Mouse (Mus musculus) frontal cortex, adult 2 months (tissue): ENCODE measurements around the gene Elmo2. TPM values are rescaled to one million over a fixed set of nuclear protein-coding genes. Genes with fewer than 3 reads are reported as not detected.

Source experiments
- DNase-seq, 2 experiments: peaks; one replicate each; pipeline ENCODE4 v3.0.0; 2022; ENCODE audit warnings: low spot score in 1 of 2; ENCODE audit errors: extremely low spot score in 1 of 2
- polyA plus RNA-seq: library from polyadenylated mRNA; depleted of rRNA; stranded (reverse); fragments of >200 nt; gene quantifications from 2 replicates; pipeline ENCODE4 v1.2.3, GENCODE M21; 2012; rRNA removed

The Elmo2 gene
- polyA plus RNA-seq, result 185 TPM in 2 replicates

- DNase-seq, result peak; percentile 98 to 99
Measured at GRCm38 (mm10) chr2:165326304-165327190, at the start of gene Elmo2. Elmo2 (minus strand) TSS chr2:165326479.

DNA sequence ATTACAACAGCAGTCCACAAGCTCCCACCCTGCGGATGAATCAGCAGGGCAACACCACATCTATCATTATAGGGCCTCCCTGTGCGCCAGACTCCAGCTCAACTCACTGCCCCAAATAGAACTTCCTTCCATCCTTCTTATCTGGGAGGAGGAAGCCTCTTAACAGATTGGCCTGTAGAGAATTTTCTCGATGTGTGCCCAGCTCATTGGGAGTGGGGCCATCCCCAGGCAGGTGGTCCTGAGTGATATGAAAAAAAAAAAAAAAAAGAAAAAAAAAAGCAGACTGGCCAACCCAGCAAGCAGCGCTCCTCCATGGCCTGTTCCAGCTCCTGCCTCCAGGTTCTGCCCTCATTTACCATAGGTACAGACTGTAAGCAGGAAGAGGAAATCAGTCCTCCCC lies 49.7 kb upstream of the Elmo2 start:
- DNase-seq, result no peak

DNA sequence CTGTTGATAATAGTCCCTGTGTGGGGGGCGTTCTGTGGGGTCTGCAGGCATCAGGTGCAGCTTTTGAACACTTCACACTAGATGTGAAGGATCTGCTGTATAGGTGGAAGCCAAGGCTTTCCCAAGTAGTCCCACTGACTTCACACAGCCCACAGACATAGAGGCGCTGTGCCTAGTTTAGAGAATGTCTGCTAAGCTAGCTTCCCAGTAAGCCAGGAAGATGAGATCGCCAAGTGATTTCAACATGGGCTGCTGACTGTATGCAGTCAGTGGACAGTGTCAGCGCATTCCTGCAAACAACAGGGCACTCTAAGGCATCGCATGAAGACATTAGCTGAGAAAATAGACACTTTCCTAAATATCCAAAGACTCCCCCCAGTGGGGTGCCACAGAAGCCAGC lies 49.2 kb upstream of the Elmo2 start:
- no peak for DNase-seq

- DNase-seq, result peak in 1 of 2 experiments; percentile 62
Measured at GRCm38 (mm10) chr2:165371066-165371465, 44.8 kb upstream of the Elmo2 start.

- no peak for DNase-seq
Measured at GRCm38 (mm10) chr2:165370348-165370747, 44.1 kb upstream of the Elmo2 start.

DNA sequence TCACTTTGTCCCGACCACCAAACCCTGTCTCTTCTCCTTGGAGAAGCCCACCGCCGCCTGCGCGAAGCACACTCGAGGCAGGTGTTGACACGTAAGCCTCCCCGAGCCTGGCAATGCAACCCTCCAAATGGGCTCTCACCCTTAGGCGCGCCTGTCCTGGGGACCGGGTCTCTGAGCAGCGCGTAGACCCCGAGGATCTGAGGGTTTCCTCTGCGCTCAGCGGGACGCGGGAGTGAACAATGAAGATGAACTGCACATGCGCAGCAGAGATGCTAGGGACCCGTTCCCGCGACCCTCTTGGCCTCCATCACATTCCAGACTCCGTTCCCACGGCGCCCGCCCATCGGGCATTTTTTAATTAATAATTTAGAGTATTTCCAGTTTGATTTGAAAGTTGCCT lies 42.2 kb upstream of the Elmo2 start, which contains the start of gene Zfp663:
Gene Zfp663, minus strand, starts transcription at position 234 of the 400 bp plus-strand sequence.
- no peak for DNase-seq

GRCm38 (mm10) chr2:165367868-165368439 lies 41.7 kb upstream of the Elmo2 start:
- DNase-seq, result no peak

DNA sequence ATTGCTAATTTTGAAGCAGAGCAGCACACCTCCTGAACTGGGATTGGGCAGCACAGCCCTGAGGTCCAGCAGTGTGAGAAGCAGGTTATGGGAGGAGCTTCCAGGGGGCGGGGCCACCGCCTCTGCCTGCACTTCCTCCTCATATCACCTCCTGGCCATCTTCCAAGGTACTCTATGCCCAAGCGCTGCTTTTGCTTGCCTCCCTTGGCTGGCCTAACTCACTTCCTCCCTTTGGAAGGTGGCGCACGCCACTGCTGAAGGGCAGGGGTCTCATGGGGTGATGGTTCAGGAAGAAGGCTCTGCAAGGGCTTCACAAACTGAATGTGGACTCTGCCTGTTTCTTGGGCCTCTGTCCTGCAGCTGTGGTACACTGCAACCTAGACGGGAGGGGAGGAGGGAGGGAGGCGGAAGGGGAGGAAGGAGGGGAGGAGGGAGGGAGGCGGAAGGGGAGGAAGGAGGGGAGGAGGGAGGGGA lies 40.8 kb upstream of the Elmo2 start:
- no peak for DNase-seq

GRCm38 (mm10) chr2:165364334-165365091 lies 38.2 kb upstream of the Elmo2 start:
- peak in 1 of 2 experiments; percentile 71 for DNase-seq

DNA sequence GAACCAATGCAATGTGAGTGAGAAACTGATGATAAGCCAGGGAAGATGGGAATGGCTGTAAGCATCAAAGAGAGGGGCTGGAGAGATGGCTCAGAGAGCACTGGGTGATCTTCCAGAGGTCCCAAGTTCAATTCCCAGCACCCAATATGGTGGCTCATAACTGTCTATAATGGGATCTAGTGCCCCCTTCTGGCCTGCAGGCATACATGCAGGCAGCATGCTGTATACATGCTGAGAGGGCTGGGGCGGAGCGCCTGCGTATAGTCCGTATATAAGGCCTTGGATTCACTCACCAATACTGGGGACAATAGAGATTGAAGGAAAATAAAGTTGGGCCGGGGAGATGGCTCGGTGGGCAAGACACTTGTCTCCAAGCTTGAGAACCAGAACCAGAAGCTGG lies 37.0 kb upstream of the Elmo2 start:
- no peak for DNase-seq

GRCm38 (mm10) chr2:165360861-165361260 lies 34.6 kb upstream of the Elmo2 start:
- DNase-seq, result peak in 1 of 2 experiments; percentile 80

- DNase-seq, result peak in 1 of 2 experiments; percentile 43
Measured at GRCm38 (mm10) chr2:165351828-165352513, 25.7 kb upstream of the Elmo2 start.

DNA sequence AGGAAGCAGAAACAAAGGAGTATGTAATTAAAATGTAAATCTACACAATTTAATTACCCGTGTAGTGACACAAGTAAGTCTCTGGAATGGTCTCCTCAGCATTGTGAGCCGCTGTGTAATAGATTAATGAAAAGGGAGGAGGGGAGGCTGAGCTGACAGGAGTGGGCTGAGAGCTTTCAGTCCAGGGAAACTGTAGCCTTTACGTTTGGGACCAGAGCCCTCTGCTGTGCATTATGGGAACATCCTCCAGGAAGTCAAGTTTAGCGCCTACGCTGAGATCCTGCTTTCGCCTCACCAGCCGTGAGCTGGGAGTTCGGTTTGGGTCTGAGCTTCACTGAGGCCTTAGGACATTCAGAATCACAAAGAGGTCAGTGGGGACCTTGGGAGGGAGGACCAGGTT lies 23.2 kb upstream of the Elmo2 start:
- DNase-seq, result peak in 1 of 2 experiments; percentile 72

- no peak for DNase-seq
Measured at GRCm38 (mm10) chr2:165346180-165346579, 19.9 kb upstream of the Elmo2 start.

- peak in 1 of 2 experiments; percentile 55 for DNase-seq
Measured at GRCm38 (mm10) chr2:165337191-165337590, 10.9 kb upstream of the Elmo2 start.

DNA sequence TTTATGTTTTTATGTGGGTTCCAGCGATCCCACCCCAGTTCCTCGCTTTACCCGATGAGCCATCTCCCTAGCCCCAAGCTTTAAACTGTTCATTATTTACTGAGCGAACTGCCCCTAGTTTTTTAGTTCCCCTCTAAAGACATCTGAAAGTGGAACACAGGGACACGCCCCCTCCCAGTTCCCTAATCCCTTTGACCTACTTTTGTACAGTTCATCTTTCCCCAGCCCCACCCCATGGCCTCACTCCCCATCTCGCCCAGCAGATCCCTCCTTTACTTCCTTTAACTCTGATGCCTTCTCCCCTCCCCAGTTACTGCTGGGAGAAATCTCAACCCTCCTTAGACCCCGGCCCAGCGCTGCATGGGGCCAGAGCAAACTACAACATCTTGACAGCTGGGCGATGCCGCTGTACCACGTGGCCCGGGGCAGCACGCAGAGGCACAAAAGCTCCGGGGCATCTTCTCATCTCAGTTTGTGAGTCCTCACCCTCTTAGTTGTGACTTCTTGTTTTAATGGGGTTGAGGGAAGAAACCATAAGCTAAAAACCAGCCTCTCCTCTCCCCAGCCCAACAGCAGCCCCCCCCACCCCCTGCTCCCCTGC lies 6.4 kb upstream of the Elmo2 start:
- no peak for DNase-seq

- no peak for DNase-seq
Measured at GRCm38 (mm10) chr2:165329703-165330102, 3.4 kb upstream of the Elmo2 start.

DNA sequence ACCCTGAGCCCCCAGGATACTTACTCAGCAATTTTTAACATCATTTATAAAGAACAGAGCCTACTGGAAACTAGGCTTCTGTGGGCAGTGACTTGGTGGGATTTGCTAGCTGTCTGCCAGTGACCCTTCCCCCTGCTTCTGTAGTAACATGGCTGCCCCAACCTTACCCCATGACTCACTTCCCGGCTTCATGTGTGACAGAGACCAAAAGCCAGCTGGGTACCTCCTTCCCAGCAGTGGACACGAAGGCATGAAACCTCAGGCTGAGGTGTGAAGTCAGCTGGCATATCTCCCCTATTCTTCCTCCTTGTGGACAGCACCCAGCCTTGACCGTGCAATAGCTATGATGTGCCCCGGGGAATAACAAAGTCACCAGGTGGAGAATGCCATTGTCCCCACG lies 2.5 kb upstream of the Elmo2 start:
- DNase-seq, result no peak

DNA sequence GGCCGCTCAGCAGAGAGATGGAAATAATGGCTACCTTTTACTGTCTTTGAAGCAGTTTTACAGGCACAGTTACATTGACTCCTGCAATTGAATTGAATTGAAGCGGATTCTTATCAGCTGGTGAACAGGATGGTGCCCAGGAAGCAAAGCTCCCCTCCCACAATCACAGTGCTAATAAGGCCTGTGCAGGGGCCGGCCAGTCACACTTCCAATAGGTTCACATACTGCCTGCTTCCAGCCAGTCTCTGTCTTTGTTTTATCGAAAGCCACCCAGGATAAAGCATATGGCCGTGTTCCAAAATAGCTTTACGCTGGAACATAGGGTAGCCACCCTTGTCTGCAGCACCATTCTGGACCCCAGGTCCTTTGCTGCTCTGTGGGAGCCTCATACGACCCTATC lies 1.1 kb upstream of the Elmo2 start:
- peak in 1 of 2 experiments; percentile 46 for DNase-seq
